Mouse (Mus musculus) heart, embryonic 12.5 days (tissue): ENCODE results near the gene B830017H08Rik. TPM values are rescaled to one million over a fixed set of nuclear protein-coding genes. Genes with fewer than 3 reads are reported as not detected.

ENCODE experiments used
- ATAC-seq: fragments of 200-750 bp; cut with Nextera tagmentation; 2 replicates; pipeline ENCODE4 v1.8.0; 2017; ENCODE audit warnings: moderate TSS enrichment, moderate library complexity; ENCODE audit not compliant: insufficient number of reproducible peaks, low FRiP score
- H3K27ac ChIP-seq: fragments of 300-500 bp; sonication (generic); 2 replicates; pipeline ENCODE4 v1.5.1; 2016; ENCODE audit warnings: mild to moderate bottlenecking, moderate library complexity; ENCODE audit not compliant: poor library complexity, severe bottlenecking
- H3K27me3 ChIP-seq: fragments of 300-500 bp; sonication (generic); replicated peaks from 2 replicates; pipeline ENCODE4 v1.6.1; 2016; ENCODE audit warnings: mild to moderate bottlenecking, moderate library complexity
- H3K36me3 ChIP-seq: fragments of 300-500 bp; sonication (generic); 2 replicates; pipeline ENCODE4 v1.6.1; 2016; ENCODE audit warnings: mild to moderate bottlenecking, moderate library complexity
- H3K4me1 ChIP-seq: fragments of 300-500 bp; sonication (generic); replicated peaks from 2 replicates; pipeline ENCODE4 v1.6.1; 2016; ENCODE audit warnings: mild to moderate bottlenecking
- H3K4me2 ChIP-seq: fragments of 300-500 bp; sonication (generic); 2 replicates; pipeline ENCODE4 v1.6.1; 2016; ENCODE audit warnings: mild to moderate bottlenecking, moderate library complexity
- H3K4me3 ChIP-seq: fragments of 300-500 bp; sonication (generic); 2 replicates; pipeline ENCODE4 v1.5.1; 2016; ENCODE audit warnings: mild to moderate bottlenecking
- H3K9ac ChIP-seq: fragments of 300-500 bp; sonication (generic); 2 replicates; pipeline ENCODE4 v1.6.1; 2016; ENCODE audit warnings: mild to moderate bottlenecking, moderate library complexity
- H3K9me3 ChIP-seq: fragments of 300-500 bp; sonication (generic); replicated peaks from 2 replicates; pipeline ENCODE4 v1.6.1; 2016; ENCODE audit warnings: mild to moderate bottlenecking, moderate library complexity
- WGBS: fragments of 180-500 bp; shearing (Covaris S2); methylation state at CpG from one replicate; pipeline ENCODE4 v1.1.7; 2016; 5-methylcytosine and 5-hydroxymethylcytosine counted together
- polyA plus RNA-seq: library from polyadenylated mRNA; unstranded; fragments of >200 nt; fragmentation: Nextera tagmentation; extraction: Ambion mirVana; gene quantifications from 2 replicates; pipeline ENCODE4 v1.2.1, GENCODE M21; 2016

The B830017H08Rik gene
- polyA plus RNA-seq, result not detected in 2 replicates

- 31% methylated on average over 7 of the region's 7 CpGs for WGBS
- Histone ChIP-seq H3K4me1 (peaks cover 16% of the 10 kb centered on the region), H3K36me3 (no peaks in the 10 kb centered on the region), H3K27ac (no peak within 1 kb of the TSS), H3K4me3 (peak within 1 kb of the TSS; percentile 72), H3K9me3 (no peaks in the 10 kb centered on the region), H3K9ac (peak within 1 kb of the TSS; percentile 72), H3K4me2 (peak within 1 kb of the TSS; percentile 100), H3K27me3 (peaks cover 99% of the 10 kb centered on the region)
- no peak for ATAC-seq
Observed at GRCm38 (mm10) chr16:17832821-17833220, at the start of gene B830017H08Rik. Gene B830017H08Rik (plus strand): TSS chr16:17833121.

DNA sequence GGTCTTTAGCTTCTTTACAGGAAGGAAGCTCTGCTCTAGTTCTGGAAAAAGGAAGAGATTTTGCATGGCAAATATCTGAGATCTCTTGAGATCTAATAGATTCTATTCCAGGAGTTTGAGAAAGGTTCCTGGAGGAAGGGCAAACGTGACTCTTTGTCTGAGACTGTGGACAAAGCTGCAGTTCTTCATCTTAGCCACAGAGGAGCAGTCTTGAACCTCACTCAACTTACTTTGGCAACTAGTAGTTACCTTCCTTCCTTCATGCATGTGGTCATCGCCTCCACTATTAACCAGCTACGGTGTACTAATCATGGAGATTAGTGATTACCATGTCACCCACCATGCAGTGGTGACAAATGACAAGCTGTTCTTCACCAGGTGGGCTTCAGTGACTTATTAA is 47.6 kb upstream of the B830017H08Rik start:
- no peaks in the 10 kb centered on the region for H3K9me3 ChIP-seq
- H3K4me1 ChIP-seq, result no peaks in the 10 kb centered on the region
- no peak overlapping the region for H3K9ac ChIP-seq
- no peak overlapping the region for H3K27ac ChIP-seq
- no peak overlapping the region for H3K4me3 ChIP-seq
- H3K4me2 ChIP-seq, result no peak overlapping the region
- H3K36me3 ChIP-seq, result peaks cover 59% of the 10 kb centered on the region
- no peak for ATAC-seq
- no peaks in the 10 kb centered on the region for H3K27me3 ChIP-seq
- whole genome bisulfite sequencing, result 54% methylated on average over 3 of the region's 3 CpGs

DNA sequence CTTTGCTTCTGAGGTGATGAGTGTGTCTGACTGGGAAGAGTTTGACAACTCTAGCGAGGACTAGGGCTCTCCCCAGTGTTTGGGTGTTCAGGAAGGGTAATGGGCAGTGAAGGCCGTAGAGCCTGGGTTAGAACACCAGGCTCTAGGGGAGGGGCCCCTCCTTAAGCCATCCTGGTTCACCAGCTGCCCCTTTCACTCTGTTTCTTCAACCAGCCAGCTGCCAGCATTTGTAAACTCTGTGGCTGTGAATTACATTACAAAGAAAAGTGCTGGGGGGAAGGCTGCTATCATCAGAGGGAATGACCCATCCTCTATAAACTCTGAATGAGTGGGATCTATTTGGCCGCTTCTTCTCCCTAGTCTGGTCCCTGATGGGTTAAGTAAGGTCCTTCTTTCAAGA is 40.2 kb upstream of the B830017H08Rik start:
- Histone ChIP-seq H3K4me3 (no peak overlapping the region), H3K27me3 (peaks cover 17% of the 10 kb centered on the region), H3K9me3 (no peaks in the 10 kb centered on the region), H3K4me2 (no peak overlapping the region), H3K4me1 (peaks cover 16% of the 10 kb centered on the region), H3K9ac (no peak overlapping the region), H3K27ac (no peak overlapping the region), H3K36me3 (peaks cover 56% of the 10 kb centered on the region)
- ATAC-seq, result no peak
- WGBS, result 70% methylated on average over 3 of the region's 3 CpGs

DNA sequence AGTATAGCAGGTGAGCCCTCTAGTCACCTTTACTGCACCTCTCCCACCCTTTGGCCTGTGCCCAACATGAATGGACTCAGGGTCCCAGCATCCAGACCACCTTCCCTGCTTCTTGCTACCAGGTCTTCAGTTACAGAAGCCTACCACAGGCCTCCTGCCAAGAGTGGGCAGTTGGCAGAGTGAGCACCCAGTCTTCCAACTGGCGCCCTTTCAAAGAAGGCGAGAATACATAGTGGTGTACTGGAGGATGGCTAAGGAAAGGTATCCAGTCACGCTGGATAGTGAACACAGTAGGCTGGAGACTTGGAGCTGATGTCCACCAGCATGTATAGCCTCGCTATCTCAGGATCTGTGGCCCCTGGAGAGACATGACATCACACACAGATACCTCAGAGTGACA is 38.9 kb upstream of the B830017H08Rik start:
- Histone ChIP-seq H3K9me3 (no peaks in the 10 kb centered on the region), H3K36me3 (peaks cover 44% of the 10 kb centered on the region), H3K27me3 (peaks cover 20% of the 10 kb centered on the region), H3K9ac (no peak overlapping the region), H3K27ac (no peak overlapping the region), H3K4me3 (no peak overlapping the region), H3K4me2 (no peak overlapping the region), H3K4me1 (peaks cover 27% of the 10 kb centered on the region)
- WGBS, result 84% methylated on average over 4 of the region's 4 CpGs
- no peak for ATAC-seq

DNA sequence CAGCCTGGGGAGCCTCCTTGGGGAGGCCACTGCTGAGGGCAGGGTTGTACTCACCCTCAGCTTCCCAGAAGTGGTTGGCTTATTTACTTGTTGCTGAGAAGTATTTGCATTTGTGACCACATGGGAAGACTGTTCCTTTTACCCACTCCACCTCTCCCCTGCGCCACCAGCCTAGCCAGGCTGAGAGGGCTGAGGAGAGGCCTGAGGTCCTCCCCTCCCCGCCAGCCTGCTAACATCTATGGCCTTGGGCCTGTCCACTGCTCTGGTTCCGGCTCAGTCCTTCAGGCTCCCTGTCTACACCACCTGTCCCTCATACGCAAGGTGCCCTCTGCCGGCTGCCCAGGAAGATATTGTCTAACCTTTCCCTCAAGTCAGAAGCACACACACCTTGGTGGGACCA is 37.3 kb upstream of the B830017H08Rik start:
- ATAC-seq, result no peak
- WGBS, result 63% methylated on average over 5 of the region's 5 CpGs

GRCm38 (mm10) chr16:17796519-17796918 is 36.4 kb upstream of the B830017H08Rik start:
- peaks cover 35% of the 10 kb centered on the region for H3K4me1 ChIP-seq

More for the DNA sequence above, 37.3 kb upstream of the B830017H08Rik start:
- H3K27me3 ChIP-seq, result peaks cover 36% of the 10 kb centered on the region
- H3K27ac ChIP-seq, result no peak overlapping the region
- no peak overlapping the region for H3K4me3 ChIP-seq
- peaks cover 35% of the 10 kb centered on the region for H3K4me1 ChIP-seq
- H3K36me3 ChIP-seq, result peaks cover 30% of the 10 kb centered on the region
- no peak overlapping the region for H3K4me2 ChIP-seq
- no peak overlapping the region for H3K9ac ChIP-seq
- H3K9me3 ChIP-seq, result no peaks in the 10 kb centered on the region

GRCm38 (mm10) chr16:17796971-17797811 is 35.7 kb upstream of the B830017H08Rik start, which contains the start of gene Scarf2:
Gene Scarf2 (plus strand): TSS chr16:17797282.
- ATAC-seq, result peak; percentile 69
- Histone ChIP-seq H3K36me3 (peaks cover 18% of the 10 kb centered on the region), H3K4me1 (peaks cover 42% of the 10 kb centered on the region), H3K4me2 (peak within 1 kb of the TSS; percentile 78), H3K27me3 (peaks cover 52% of the 10 kb centered on the region), H3K9ac (peak within 1 kb of the TSS; percentile 83), H3K9me3 (no peaks in the 10 kb centered on the region), H3K27ac (peak within 1 kb of the TSS; percentile 77), H3K4me3 (peak within 1 kb of the TSS; percentile 64)
- 1% methylated on average over 71 of the region's 81 CpGs for WGBS

More at GRCm38 (mm10) chr16:17796519-17796918, 36.4 kb upstream of the B830017H08Rik start:
- Histone ChIP-seq H3K4me3 (peak overlapping the region; percentile 64), H3K36me3 (peaks cover 24% of the 10 kb centered on the region), H3K4me2 (peak overlapping the region; percentile 78), H3K9me3 (no peaks in the 10 kb centered on the region), H3K27me3 (peaks cover 45% of the 10 kb centered on the region), H3K27ac (no peak overlapping the region), H3K9ac (peak overlapping the region; percentile 83; the same call in 1 of the 2 replicates)
- no peak for ATAC-seq

GRCm38 (mm10) chr16:17797812-17798311 is 35.1 kb upstream of the B830017H08Rik start:
- Histone ChIP-seq H3K27me3 (peaks cover 59% of the 10 kb centered on the region), H3K36me3 (peaks cover 12% of the 10 kb centered on the region), H3K4me3 (peak overlapping the region; percentile 64), H3K9me3 (no peaks in the 10 kb centered on the region), H3K27ac (peak overlapping the region; percentile 77), H3K9ac (peak overlapping the region; percentile 83), H3K4me1 (peaks cover 49% of the 10 kb centered on the region), H3K4me2 (peak overlapping the region; percentile 78)
- peak; percentile 11; the same call in 1 of the 2 replicates for ATAC-seq
- WGBS, result 4% methylated on average over 29 of the region's 29 CpGs

GRCm38 (mm10) chr16:17798321-17799180 is 34.4 kb upstream of the B830017H08Rik start:
- H3K4me3 ChIP-seq, result peak overlapping the region; percentile 64
- H3K4me1 ChIP-seq, result peaks cover 55% of the 10 kb centered on the region
- H3K9ac ChIP-seq, result peak overlapping the region; percentile 83
- peak overlapping the region; percentile 77 for H3K27ac ChIP-seq
- WGBS, result 4% methylated on average over 39 of the region's 45 CpGs
- peaks cover 5% of the 10 kb centered on the region for H3K36me3 ChIP-seq
- H3K27me3 ChIP-seq, result peaks cover 65% of the 10 kb centered on the region
- H3K9me3 ChIP-seq, result no peaks in the 10 kb centered on the region
- peak; percentile 51 for ATAC-seq
- peak overlapping the region; percentile 78 for H3K4me2 ChIP-seq

DNA sequence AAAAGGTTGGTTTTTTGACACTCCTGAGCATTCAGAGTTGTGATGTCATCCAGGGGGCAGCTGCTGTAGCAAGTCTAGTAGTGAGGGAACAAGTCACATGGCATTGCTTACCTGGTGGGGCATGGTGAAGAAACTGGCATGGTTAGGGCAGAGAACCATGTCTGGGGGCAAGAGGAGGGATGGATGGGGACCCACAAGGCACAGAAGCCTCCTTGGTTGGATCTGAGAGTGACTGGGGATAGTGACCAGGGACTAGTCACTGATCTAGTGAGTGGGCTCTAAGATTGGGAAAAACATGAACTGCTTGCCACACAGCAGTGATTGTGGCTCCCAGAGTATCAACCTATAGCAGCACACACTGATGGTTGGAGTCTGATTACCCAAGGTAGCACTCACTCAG is 33.3 kb upstream of the B830017H08Rik start:
- Histone ChIP-seq H3K27ac (no peak overlapping the region), H3K9me3 (no peaks in the 10 kb centered on the region), H3K36me3 (no peaks in the 10 kb centered on the region; the same call in 1 of the 2 replicates), H3K4me1 (peaks cover 66% of the 10 kb centered on the region), H3K27me3 (peaks cover 76% of the 10 kb centered on the region), H3K9ac (no peak overlapping the region), H3K4me2 (no peak overlapping the region), H3K4me3 (no peak overlapping the region)
- ATAC-seq, result no peak
